Mouse (Mus musculus) forebrain, embryonic 15.5 days (tissue): Measurements from ENCODE around the gene Vwa8. TPM values are rescaled to one million over a fixed set of nuclear protein-coding genes. Genes with fewer than 3 reads are reported as not detected.
"Not testable (repeated sequence)": the region's sequence is repeated elsewhere in the genome, so short reads cannot be mapped to it uniquely, and the experiment has no call there.

Experiments used
- ATAC-seq: fragments of 200-750 bp; cut with Nextera tagmentation; replicated peaks from 2 replicates; pipeline ENCODE4 v1.8.0; 2017; ENCODE audit warnings: mild to moderate bottlenecking, moderate TSS enrichment, moderate library complexity
- H3K27ac ChIP-seq: fragments of 300-500 bp; sonication (generic); replicated peaks from 2 replicates; pipeline ENCODE4 v1.5.1; 2015; ENCODE audit warnings: mild to moderate bottlenecking, inconsistent platforms
- H3K27me3 ChIP-seq: fragments of 300-500 bp; sonication (generic); 2 replicates; pipeline ENCODE4 v1.6.1; 2015; ENCODE audit warnings: inconsistent platforms
- H3K36me3 ChIP-seq: fragments of 300-500 bp; sonication (generic); 2 replicates; pipeline ENCODE4 v1.6.1; 2015; ENCODE audit warnings: mild to moderate bottlenecking, inconsistent platforms
- H3K4me1 ChIP-seq: fragments of 300-500 bp; sonication (generic); 2 replicates; pipeline ENCODE4 v1.6.1; 2015; ENCODE audit warnings: inconsistent platforms
- H3K4me2 ChIP-seq: fragments of 300-500 bp; sonication (generic); replicated peaks from 2 replicates; pipeline ENCODE4 v1.6.1; 2015; ENCODE audit warnings: mild to moderate bottlenecking, inconsistent platforms
- H3K4me3 ChIP-seq: fragments of 300-500 bp; sonication (generic); 2 replicates; pipeline ENCODE4 v1.5.1; 2015; ENCODE audit warnings: mild to moderate bottlenecking, inconsistent platforms
- H3K9ac ChIP-seq: fragments of 300-500 bp; sonication (generic); replicated peaks from 2 replicates; pipeline ENCODE4 v1.6.1; 2015; ENCODE audit warnings: mild to moderate bottlenecking, inconsistent platforms
- H3K9me3 ChIP-seq: fragments of 300-500 bp; sonication (generic); 2 replicates; pipeline ENCODE4 v1.6.1; 2016; ENCODE audit warnings: inconsistent platforms
- WGBS: fragments of 180-500 bp; shearing (Covaris S2); methylation state at CpG from one replicate; pipeline ENCODE4 v1.1.7; 2015; ENCODE audit warnings: mixed read lengths; 5-methylcytosine and 5-hydroxymethylcytosine counted together
- polyA plus RNA-seq: library from polyadenylated mRNA; unstranded; fragments of >200 nt; fragmentation: Nextera tagmentation; extraction: Ambion mirVana; gene quantifications from 2 replicates; pipeline ENCODE4 v1.2.1, GENCODE M21; 2015

Vwa8 gene
- polyA plus RNA-seq, 1 experiment from 2014 or later, result 5.1 TPM

- no peaks in the 10 kb centered on the region for H3K27me3 ChIP-seq
- H3K4me2 ChIP-seq, result no peak overlapping the region
- WGBS, result over 99% methylated on average over 2 of the region's 2 CpGs
- no peak for ATAC-seq
- no peak overlapping the region for H3K27ac ChIP-seq
- H3K9ac ChIP-seq, result no peak overlapping the region
- H3K9me3 ChIP-seq, result no peaks in the 10 kb centered on the region
- no peak overlapping the region for H3K4me3 ChIP-seq
- H3K4me1 ChIP-seq, result no peaks in the 10 kb centered on the region
- H3K36me3 ChIP-seq, result no peaks in the 10 kb centered on the region
These were observed 147.5 kb downstream of the Vwa8 start for GRCm38 (mm10) chr14:78996359-78996758.

GRCm38 (mm10) chr14:79003576-79003975 lies 154.7 kb downstream of the Vwa8 start:
- Histone ChIP-seq H3K9me3 (no peaks in the 10 kb centered on the region), H3K4me3 (no peak overlapping the region), H3K27me3 (no peaks in the 10 kb centered on the region), H3K9ac (no peak overlapping the region), H3K4me2 (no peak overlapping the region), H3K27ac (no peak overlapping the region), H3K36me3 (no peaks in the 10 kb centered on the region), H3K4me1 (0 out of 2 replicates have a peak, but pooled peaks cover 3% of the 10 kb centered on the region)
- WGBS, result 33% methylated on average over 1 of the region's 1 CpGs
- no peak for ATAC-seq

GRCm38 (mm10) chr14:79017710-79018109 lies 168.9 kb downstream of the Vwa8 start:
- H3K27me3 ChIP-seq, H3K27ac ChIP-seq, ATAC-seq, H3K4me1 ChIP-seq, H3K4me2 ChIP-seq, H3K4me3 ChIP-seq, H3K36me3 ChIP-seq, H3K9me3 ChIP-seq, H3K9ac ChIP-seq: not testable (repeated sequence)
- 72% methylated on average over 5 of the region's 5 CpGs for WGBS

GRCm38 (mm10) chr14:79018564-79018963 lies 169.7 kb downstream of the Vwa8 start:
- Histone ChIP-seq H3K36me3 (no peaks in the 10 kb centered on the region), H3K4me3 (no peak overlapping the region), H3K27me3 (no peaks in the 10 kb centered on the region), H3K9ac (no peak overlapping the region), H3K27ac (no peak overlapping the region), H3K9me3 (no peaks in the 10 kb centered on the region), H3K4me2 (no peak overlapping the region), H3K4me1 (peaks cover 3% of the 10 kb centered on the region; the same call in 1 of the 2 replicates)
- WGBS, result 82% methylated on average over 4 of the region's 4 CpGs
- ATAC-seq, result no peak

- Histone ChIP-seq H3K4me3 (no peak overlapping the region), H3K27me3 (no peaks in the 10 kb centered on the region), H3K4me1 (peaks cover 3% of the 10 kb centered on the region; the same call in 1 of the 2 replicates), H3K36me3 (no peaks in the 10 kb centered on the region), H3K9ac (no peak overlapping the region), H3K27ac (no peak overlapping the region), H3K4me2 (no peak overlapping the region), H3K9me3 (no peaks in the 10 kb centered on the region)
- no peak for ATAC-seq
- 21% methylated on average over 7 of the region's 7 CpGs for WGBS
These were observed 172.9 kb downstream of the Vwa8 start for GRCm38 (mm10) chr14:79021725-79022124.

GRCm38 (mm10) chr14:79028996-79029575 lies 180.2 kb downstream of the Vwa8 start:
- H3K27me3 ChIP-seq, result no peaks in the 10 kb centered on the region
- no peaks in the 10 kb centered on the region for H3K36me3 ChIP-seq
- ATAC-seq, result no peak

GRCm38 (mm10) chr14:79030715-79031114 lies 181.9 kb downstream of the Vwa8 start:
- Histone ChIP-seq H3K4me1 (no peaks in the 10 kb centered on the region), H3K9ac (no peak overlapping the region), H3K27me3 (no peaks in the 10 kb centered on the region), H3K9me3 (no peaks in the 10 kb centered on the region), H3K27ac (no peak overlapping the region), H3K4me2 (no peak overlapping the region), H3K36me3 (no peaks in the 10 kb centered on the region), H3K4me3 (no peak overlapping the region)
- WGBS, result 93% methylated on average over 3 of the region's 3 CpGs
- no peak for ATAC-seq

More at GRCm38 (mm10) chr14:79028996-79029575, 180.2 kb downstream of the Vwa8 start:
- 52% methylated on average over 3 of the region's 3 CpGs for WGBS
- Histone ChIP-seq H3K27ac (no peak overlapping the region), H3K4me2 (no peak overlapping the region), H3K9ac (no peak overlapping the region), H3K9me3 (no peaks in the 10 kb centered on the region), H3K4me1 (no peaks in the 10 kb centered on the region), H3K4me3 (no peak overlapping the region)

- Histone ChIP-seq H3K4me3 (no peak overlapping the region), H3K9me3 (no peaks in the 10 kb centered on the region), H3K9ac (no peak overlapping the region), H3K36me3 (no peaks in the 10 kb centered on the region), H3K4me1 (no peaks in the 10 kb centered on the region), H3K27ac (no peak overlapping the region), H3K4me2 (no peak overlapping the region), H3K27me3 (no peaks in the 10 kb centered on the region)
- ATAC-seq, result no peak
- WGBS, result 92% methylated on average over 8 of the region's 8 CpGs
These were observed 182.4 kb downstream of the Vwa8 start for GRCm38 (mm10) chr14:79031230-79031740.

GRCm38 (mm10) chr14:79033396-79033795 lies 184.5 kb downstream of the Vwa8 start:
- Histone ChIP-seq H3K4me2 (no peak overlapping the region), H3K36me3 (no peaks in the 10 kb centered on the region), H3K9me3 (no peaks in the 10 kb centered on the region), H3K4me3 (no peak overlapping the region), H3K27me3 (no peaks in the 10 kb centered on the region), H3K27ac (no peak overlapping the region), H3K4me1 (no peaks in the 10 kb centered on the region), H3K9ac (no peak overlapping the region)
- ATAC-seq, result no peak
- WGBS, result 79% methylated on average over 6 of the region's 6 CpGs

- Histone ChIP-seq H3K27ac (no peak overlapping the region), H3K4me1 (no peaks in the 10 kb centered on the region), H3K4me3 (no peak overlapping the region), H3K9me3 (no peaks in the 10 kb centered on the region), H3K27me3 (no peaks in the 10 kb centered on the region), H3K36me3 (no peaks in the 10 kb centered on the region), H3K9ac (no peak overlapping the region), H3K4me2 (no peak overlapping the region)
- no peak for ATAC-seq
- WGBS, result 73% methylated on average over 9 of the region's 9 CpGs
These were observed 185.7 kb downstream of the Vwa8 start for GRCm38 (mm10) chr14:79034511-79034913.

GRCm38 (mm10) chr14:79035575-79035974 lies 186.7 kb downstream of the Vwa8 start:
- no peak for ATAC-seq
- Histone ChIP-seq H3K9ac (no peak overlapping the region), H3K9me3 (no peaks in the 10 kb centered on the region), H3K27me3 (no peaks in the 10 kb centered on the region), H3K36me3 (no peaks in the 10 kb centered on the region), H3K27ac (no peak overlapping the region), H3K4me2 (no peak overlapping the region), H3K4me3 (no peak overlapping the region), H3K4me1 (no peaks in the 10 kb centered on the region)
- 79% methylated on average over 9 of the region's 9 CpGs for WGBS

- no peaks in the 10 kb centered on the region for H3K4me1 ChIP-seq
- no peak overlapping the region for H3K9ac ChIP-seq
- H3K4me3 ChIP-seq, result no peak overlapping the region
- H3K4me2 ChIP-seq, result no peak overlapping the region
- ATAC-seq, result no peak
- 79% methylated on average over 2 of the region's 2 CpGs for WGBS
- H3K27ac ChIP-seq, result no peak overlapping the region
- no peaks in the 10 kb centered on the region for H3K36me3 ChIP-seq
- no peaks in the 10 kb centered on the region for H3K9me3 ChIP-seq
- no peaks in the 10 kb centered on the region for H3K27me3 ChIP-seq
These were observed 198.3 kb downstream of the Vwa8 start for GRCm38 (mm10) chr14:79047186-79047585.

GRCm38 (mm10) chr14:79047956-79048355 lies 199.1 kb downstream of the Vwa8 start:
- Histone ChIP-seq H3K4me2 (no peak overlapping the region), H3K27me3 (no peaks in the 10 kb centered on the region), H3K4me3 (no peak overlapping the region), H3K4me1 (no peaks in the 10 kb centered on the region), H3K27ac (no peak overlapping the region), H3K9ac (no peak overlapping the region), H3K36me3 (no peaks in the 10 kb centered on the region), H3K9me3 (no peaks in the 10 kb centered on the region)
- WGBS, result 87% methylated on average over 6 of the region's 6 CpGs
- ATAC-seq, result no peak
